Mouse (Mus musculus) urinary bladder, adult 18-20 months (tissue): ENCODE data around the gene Aph1a.
"Not testable (repeated sequence)": the region's sequence is repeated elsewhere in the genome, so short reads cannot be mapped to it uniquely, and the experiment has no call there.

Experiments used
- DNase-seq, 2 experiments: peaks; one replicate each; pipeline ENCODE4 v3.0.0; 2022; ENCODE audit warnings: low spot score in 2 of 2, mixed read lengths in 2 of 2

The Aph1a gene

GRCm38 (mm10) chr3:95893606-95894316 is at the start of gene Aph1a:
Gene Aph1a (plus strand): TSS chr3:95893969.
- peak; percentile 89 to 97 for DNase-seq

- no peak for DNase-seq
Measured at GRCm38 (mm10) chr3:95850611-95851010, 43.2 kb upstream of the Aph1a start.

- DNase-seq, result no peak
Measured at GRCm38 (mm10) chr3:95851317-95851716, 42.5 kb upstream of the Aph1a start.

- peak; percentile 92 to 94 for DNase-seq
Measured at GRCm38 (mm10) chr3:95855502-95856089, 38.2 kb upstream of the Aph1a start, which contains the start of gene Prpf3. Gene Prpf3 (minus strand): TSS chr3:95855885.

GRCm38 (mm10) chr3:95856115-95856514 is 37.7 kb upstream of the Aph1a start:
- no peak for DNase-seq

GRCm38 (mm10) chr3:95857050-95857449 is 36.7 kb upstream of the Aph1a start:
- not testable (repeated sequence) for DNase-seq

- not testable (repeated sequence) for DNase-seq
Measured at GRCm38 (mm10) chr3:95858278-95858677, 35.5 kb upstream of the Aph1a start.

- no peak for DNase-seq
Measured at GRCm38 (mm10) chr3:95860323-95860722, 33.4 kb upstream of the Aph1a start.

- no peak for DNase-seq
Measured at GRCm38 (mm10) chr3:95861216-95861615, 32.6 kb upstream of the Aph1a start.

- peak in 1 of 2 experiments; percentile 16 for DNase-seq
Measured at GRCm38 (mm10) chr3:95861796-95862195, 32.0 kb upstream of the Aph1a start.

- DNase-seq, result no peak
Measured at GRCm38 (mm10) chr3:95863578-95863977, 30.2 kb upstream of the Aph1a start.

- no peak for DNase-seq
Measured at GRCm38 (mm10) chr3:95865050-95865449, 28.7 kb upstream of the Aph1a start.

GRCm38 (mm10) chr3:95865571-95865970 is 28.2 kb upstream of the Aph1a start:
- DNase-seq, result no peak

GRCm38 (mm10) chr3:95866071-95866470 is 27.7 kb upstream of the Aph1a start:
- DNase-seq, result no peak

- no peak for DNase-seq
Measured at GRCm38 (mm10) chr3:95867408-95867807, 26.4 kb upstream of the Aph1a start.

GRCm38 (mm10) chr3:95870976-95871375 is 22.8 kb upstream of the Aph1a start:
- DNase-seq, result no peak

GRCm38 (mm10) chr3:95871392-95871867 is 22.3 kb upstream of the Aph1a start, which contains the start of gene Mrps21:
Gene Mrps21 (minus strand): TSS chr3:95871519.
- DNase-seq, result peak; percentile 73 to 79

GRCm38 (mm10) chr3:95872048-95872447 is 21.7 kb upstream of the Aph1a start:
- no peak for DNase-seq

- DNase-seq, result no peak
Measured at GRCm38 (mm10) chr3:95879063-95879462, 14.7 kb upstream of the Aph1a start.

- peak; percentile 87 to 93 for DNase-seq
Measured at GRCm38 (mm10) chr3:95881979-95882815, 11.6 kb upstream of the Aph1a start, which contains the start of gene Ciart. Gene Ciart (minus strand): TSS chr3:95882251.

- peak in 1 of 2 experiments; percentile 50 for DNase-seq
Measured at GRCm38 (mm10) chr3:95882816-95883425, 10.8 kb upstream of the Aph1a start.

- no peak for DNase-seq
Measured at GRCm38 (mm10) chr3:95884400-95884799, 9.4 kb upstream of the Aph1a start.
